19 mouse cellular contexts compared by ENCODE assay signal in the genomic region with DNA sequence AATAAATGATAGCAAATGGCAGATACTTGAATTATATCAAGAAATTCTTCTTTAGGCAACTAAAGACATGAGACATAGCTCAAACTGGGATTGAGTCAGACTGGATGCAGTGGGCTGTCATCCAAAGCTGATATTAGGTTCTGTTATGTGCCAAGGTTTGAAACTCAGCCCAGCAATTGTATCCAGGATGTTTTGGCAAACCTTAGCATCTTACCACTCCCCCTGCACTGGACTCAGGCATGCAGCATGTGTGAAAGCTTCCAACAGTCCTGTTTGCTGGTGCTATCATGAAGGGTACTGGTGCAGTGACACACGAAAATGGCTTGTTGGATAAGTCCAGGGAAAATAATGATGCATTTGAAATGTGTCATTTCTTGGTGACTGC.
A peak's percentile ranks its signal among the peaks of the same experiment; 100 is the strongest.
DNase-seq lines count a peak whose midpoint lies in the region; ATAC-seq lines count a peak whose summit lies in the region.
"Had no signal": no experiment of that assay in that cellular context is flagged by ENCODE, and none has a peak within 500 bp of the region (broad histone marks: within the 10 kb centered on the region; RNA-seq: fewer than 3 reads in every experiment).

No protein-coding gene starts in this region.

- no peaks in the 10 kb centered on the region for H3K4me1 ChIP-seq in forebrain, embryonic 14.5 days (ENCODE audit: control insufficient read depth, insufficient read depth, low read length)
- H3K4me1 ChIP-seq in forebrain, embryonic 10.5 days: peaks cover 7% of the 10 kb centered on the region
- H3K4me1 ChIP-seq: embryonic facial prominence, embryonic 15.5 days; hindbrain, embryonic 13.5 days; midbrain, embryonic 12.5 days; neural tube, embryonic 15.5 days had no signal

- 59% methylated on average over 1 of the region's 1 CpGs for WGBS in forebrain, embryonic 14.5 days
- 77% methylated on average over 1 of the region's 1 CpGs for WGBS in forebrain, embryonic 10.5 days

- H3K27ac ChIP-seq in forebrain, embryonic 14.5 days (ENCODE audit: low read depth, low read length): no peak overlapping the region
- H3K27ac ChIP-seq in forebrain, embryonic 10.5 days: no peak overlapping the region
- H3K27ac ChIP-seq: embryonic facial prominence, embryonic 15.5 days; hindbrain, embryonic 13.5 days; midbrain, embryonic 12.5 days; neural tube, embryonic 15.5 days had no signal

- peak; percentile 61; the same call in 1 of the 2 replicates for ATAC-seq in forebrain, embryonic 14.5 days
- ATAC-seq: intestine, embryonic 16.5 days had no signal

- H3K9me3 ChIP-seq in forebrain, embryonic 14.5 days (replicated peaks; ENCODE audit: control insufficient read depth, low read length): no peaks in the 10 kb centered on the region
- H3K9me3 ChIP-seq in forebrain, embryonic 10.5 days: no peaks in the 10 kb centered on the region
- H3K9me3 ChIP-seq: embryonic facial prominence, embryonic 15.5 days; hindbrain, embryonic 13.5 days; midbrain, embryonic 12.5 days; neural tube, embryonic 15.5 days had no signal

- no peak overlapping the region for H3K9ac ChIP-seq in forebrain, embryonic 14.5 days (ENCODE audit: low read length)
- H3K9ac ChIP-seq: embryonic facial prominence, embryonic 15.5 days; hindbrain, embryonic 13.5 days; midbrain, embryonic 12.5 days; neural tube, embryonic 15.5 days had no signal

- H3K4me3 ChIP-seq in forebrain, embryonic 14.5 days (ENCODE audit: low read depth, low read length): no peak overlapping the region
- no peak overlapping the region for H3K4me3 ChIP-seq in forebrain, embryonic 10.5 days
- H3K4me3 ChIP-seq: embryonic facial prominence, embryonic 15.5 days; hindbrain, embryonic 13.5 days; midbrain, embryonic 12.5 days; myocyte; neural tube, embryonic 15.5 days had no signal

- H3K4me2 ChIP-seq in forebrain, embryonic 14.5 days (ENCODE audit: low read length): no peak overlapping the region
- H3K4me2 ChIP-seq: embryonic facial prominence, embryonic 15.5 days; hindbrain, embryonic 13.5 days; midbrain, embryonic 12.5 days; neural tube, embryonic 15.5 days had no signal

- intact Hi-C loops in left cerebral cortex, postnatal 4 days (cut with DNase I): no loop called here
- intact Hi-C loops in left cerebral cortex, postnatal 25 days (cut with DNase I): no loop called here

- no peaks in the 10 kb centered on the region for H3K27me3 ChIP-seq in forebrain, embryonic 14.5 days (replicated peaks; ENCODE audit: control insufficient read depth, insufficient read depth, low read length)
- no peaks in the 10 kb centered on the region for H3K27me3 ChIP-seq in forebrain, embryonic 10.5 days (ENCODE audit: poor library complexity, severe bottlenecking)
- H3K27me3 ChIP-seq: embryonic facial prominence, embryonic 15.5 days; hindbrain, embryonic 13.5 days; midbrain, embryonic 12.5 days; neural tube, embryonic 15.5 days had no signal

- peak; percentile 66 for DNase-seq in forebrain, embryonic 14.5 days (ENCODE audit: low spot score)
- no peak for DNase-seq in forebrain, embryonic 10.5 days (ENCODE audit: extremely low spot score, low spot score)
- DNase-seq in left cerebral cortex, postnatal 4 days: peak; percentile 52
- no peak for DNase-seq in left cerebral cortex, postnatal 25 days (ENCODE audit: low spot score in 2 of 2)
- peak; percentile 83 for DNase-seq in Muller cell, postnatal 12 days (ENCODE audit: inconsistent ontology term)
- DNase-seq in fibroblast of lung, adult 2 months (ENCODE audit: low read depth): peak; percentile 26
- no peak for DNase-seq in thymus, postnatal 14 days
- DNase-seq: adrenal gland, adult 8-10 months; cerebellum, adult 8-10 months; gastrocnemius, postnatal 14 days; lung, adult 18-20 months; lung, postnatal 36 days; thymus, adult 18-20 months had no signal

- no peaks in the 10 kb centered on the region for H3K36me3 ChIP-seq in forebrain, embryonic 14.5 days (ENCODE audit: control insufficient read depth, insufficient read depth, low read length)
- no peaks in the 10 kb centered on the region for H3K36me3 ChIP-seq in forebrain, embryonic 10.5 days (replicated peaks)
- H3K36me3 ChIP-seq: embryonic facial prominence, embryonic 15.5 days; hindbrain, embryonic 13.5 days; midbrain, embryonic 12.5 days; neural tube, embryonic 15.5 days had no signal

Comparison
In these comparisons a context has a peak if more than half of its experiments do, and no peak if none do; other contexts are left out.
1. DNase-seq: peak in forebrain, embryonic 14.5 days (single experiment), left cerebral cortex, postnatal 4 days (single experiment), Muller cell, postnatal 12 days (single experiment) and fibroblast of lung, adult 2 months (single experiment); none in forebrain, embryonic 10.5 days (single experiment), left cerebral cortex, postnatal 25 days (0 of 2) and thymus, postnatal 14 days (single experiment).